Mouse (Mus musculus): Measurements from ENCODE around the gene Cox7a1.

The Cox7a1 gene

GRCm38 (mm10) chr7:30224206-30224605, 40.3 kb downstream of the Cox7a1 start:
- no peak for DNase-seq

- peak; percentile 15 for DNase-seq
Observed at GRCm38 (mm10) chr7:30231328-30231668, 47.4 kb downstream of the Cox7a1 start.

- DNase-seq = peak; percentile 99
Observed at GRCm38 (mm10) chr7:30231669-30232454, 47.9 kb downstream of the Cox7a1 start, which contains the start of the genes Polr2i and Tbcb. Polr2i (plus strand) TSS chr7:30231948. Tbcb (minus strand) TSS chr7:30232272.

- peak; percentile 45 for DNase-seq
Observed at GRCm38 (mm10) chr7:30232631-30233148, 48.7 kb downstream of the Cox7a1 start.

GRCm38 (mm10) chr7:30233387-30233786, 49.4 kb downstream of the Cox7a1 start:
- DNase-seq = peak; percentile 19

- no peak for DNase-seq
Observed at GRCm38 (mm10) chr7:30234276-30234858, 50.4 kb downstream of the Cox7a1 start.

- DNase-seq = no peak
Observed at GRCm38 (mm10) chr7:30235091-30235490, 51.1 kb downstream of the Cox7a1 start.

- DNase-seq = no peak
Observed at GRCm38 (mm10) chr7:30235625-30236024, 51.7 kb downstream of the Cox7a1 start, which contains the start of gene Ovol3. Ovol3 (minus strand) TSS chr7:30235725.

Measured in layer of hippocampus, adult 9-11 months (tissue).